11 mouse cellular contexts compared by ENCODE assay signal in genomic region chr17:48436487-48436886, GRCm38 (mm10). TPM values are rescaled to one million over a fixed set of nuclear protein-coding genes. Genes with fewer than 3 reads are reported as not detected.
DNase-seq lines count a peak whose midpoint lies in the region; ATAC-seq lines count a peak whose summit lies in the region.
"Had no signal": no experiment of that assay in that cellular context is flagged by ENCODE, and none has a peak within 500 bp of the region (broad histone marks: within the 10 kb centered on the region; RNA-seq: fewer than 3 reads in every experiment).

No protein-coding gene starts in this region.

- H3K4me2 ChIP-seq in lung, embryonic 16.5 days (ENCODE audit: low read depth, low read length): no peak overlapping the region
- H3K4me2 ChIP-seq in stomach, embryonic 16.5 days (ENCODE audit: low read depth, low read length): no peak overlapping the region
- H3K4me2 ChIP-seq in liver, embryonic 11.5 days: no peak overlapping the region
- H3K4me2 ChIP-seq: hindbrain, embryonic 15.5 days had no signal

- no peaks in the 10 kb centered on the region for H3K27me3 ChIP-seq in lung, embryonic 16.5 days (ENCODE audit: control insufficient read depth, insufficient read depth, low read depth, low read length)
- H3K27me3 ChIP-seq in stomach, embryonic 16.5 days (ENCODE audit: control insufficient read depth, insufficient read depth, low read length): no peaks in the 10 kb centered on the region
- H3K27me3 ChIP-seq in liver, embryonic 11.5 days (replicated peaks; ENCODE audit: control insufficient read depth, insufficient read depth, low read length): no peaks in the 10 kb centered on the region
- H3K27me3 ChIP-seq: hindbrain, embryonic 15.5 days had no signal

- WGBS in lung, embryonic 16.5 days: 45% methylated on average over 1 of the region's 1 CpGs
- 61% methylated on average over 1 of the region's 1 CpGs for WGBS in stomach, embryonic 16.5 days
- WGBS in liver, embryonic 11.5 days: 84% methylated on average over 1 of the region's 1 CpGs

- no peak overlapping the region for H3K9ac ChIP-seq in lung, embryonic 16.5 days (ENCODE audit: low read length)
- 0 out of 2 replicates have a peak overlapping the region, but pooled peaks have one; percentile 28 for H3K9ac ChIP-seq in stomach, embryonic 16.5 days (ENCODE audit: low read length)
- no peak overlapping the region for H3K9ac ChIP-seq in liver, embryonic 11.5 days (ENCODE audit: low read depth, low read length)
- H3K9ac ChIP-seq: hindbrain, embryonic 15.5 days had no signal

- H3K36me3 ChIP-seq in lung, embryonic 16.5 days (ENCODE audit: control insufficient read depth, insufficient read depth, low read length): no peaks in the 10 kb centered on the region
- no peaks in the 10 kb centered on the region for H3K36me3 ChIP-seq in stomach, embryonic 16.5 days (ENCODE audit: control insufficient read depth, insufficient read depth, low read length)
- H3K36me3 ChIP-seq in liver, embryonic 11.5 days (ENCODE audit: control insufficient read depth, insufficient read depth, low read length): no peaks in the 10 kb centered on the region
- H3K36me3 ChIP-seq: G1E; hindbrain, embryonic 15.5 days had no signal

- ATAC-seq in lung, embryonic 16.5 days (ENCODE audit: low read depth): no peak
- peak; percentile 21 for ATAC-seq in stomach, embryonic 16.5 days (ENCODE audit: insufficient read depth, low FRiP score)
- no peak for ATAC-seq in liver, embryonic 11.5 days (replicated peaks; ENCODE audit: low FRiP score)

- peak overlapping the region; percentile 50; the same call in 1 of the 2 replicates for H3K27ac ChIP-seq in lung, embryonic 16.5 days (ENCODE audit: low read length)
- peak overlapping the region; percentile 56 for H3K27ac ChIP-seq in stomach, embryonic 16.5 days (ENCODE audit: low read length)
- no peak overlapping the region for H3K27ac ChIP-seq in liver, embryonic 11.5 days (ENCODE audit: low read depth, low read length)

- no peak overlapping the region for H3K4me3 ChIP-seq in lung, embryonic 16.5 days (ENCODE audit: low read length)
- no peak overlapping the region for H3K4me3 ChIP-seq in stomach, embryonic 16.5 days (replicated peaks; ENCODE audit: low read length)
- no peak overlapping the region for H3K4me3 ChIP-seq in liver, embryonic 11.5 days (ENCODE audit: low read depth, low read length)
- H3K4me3 ChIP-seq: hindbrain, embryonic 15.5 days had no signal

- H3K4me1 ChIP-seq in lung, embryonic 16.5 days (replicated peaks; ENCODE audit: control insufficient read depth, insufficient read depth, low read length): peaks cover 17% of the 10 kb centered on the region
- peaks cover 32% of the 10 kb centered on the region for H3K4me1 ChIP-seq in stomach, embryonic 16.5 days (ENCODE audit: control insufficient read depth, insufficient read depth, low read length)
- peaks cover 25% of the 10 kb centered on the region for H3K4me1 ChIP-seq in liver, embryonic 11.5 days (replicated peaks; ENCODE audit: control insufficient read depth, insufficient read depth, low read length)

- no peaks in the 10 kb centered on the region for H3K9me3 ChIP-seq in lung, embryonic 16.5 days (ENCODE audit: control insufficient read depth, low read length)
- H3K9me3 ChIP-seq in stomach, embryonic 16.5 days (replicated peaks; ENCODE audit: control insufficient read depth, low read length): no peaks in the 10 kb centered on the region
- H3K9me3 ChIP-seq in liver, embryonic 11.5 days (ENCODE audit: control insufficient read depth, low read length): no peaks in the 10 kb centered on the region
- H3K9me3 ChIP-seq: G1E; hindbrain, embryonic 15.5 days had no signal

- DNase-seq in lung, postnatal 14 days: no peak
- peak; percentile 53 to 67 for DNase-seq in heart, adult 9 months (ENCODE audit: low spot score in 2 of 2)
- DNase-seq in kidney, adult 9 months: peak; percentile 36
- no peak for DNase-seq in right cerebral cortex, adult 2 months (ENCODE audit: low spot score in 2 of 2)
- DNase-seq in thymus, postnatal 25 days: no peak
- no peak for DNase-seq in liver, embryonic 11.5 days (ENCODE audit: low spot score)
- DNase-seq: thymus, postnatal 36 days had no signal

RNA-seq across cellular contexts. Expression of gene Apobec2, which starts 3.8 kb away (rescaled TPM):
- 9.9 and 10.5 TPM in 2 replicates for polyA plus RNA-seq in lung, embryonic 16.5 days (2015; fragmentation: Nextera tagmentation; extraction: Ambion mirVana)
- 5.6 and 31.0 TPM in 2 replicates for polyA plus RNA-seq in stomach, embryonic 16.5 days (2015; fragmentation: Nextera tagmentation; extraction: Ambion mirVana)
- polyA plus RNA-seq in liver, embryonic 11.5 days (2014; fragmentation: Nextera tagmentation; extraction: Ambion mirVana): 2.5 and 3.0 TPM in 2 replicates
- polyA plus RNA-seq: G1E had no signal

RNA-seq across cellular contexts. Expression of gene Tspo2, which starts 14.8 kb away (rescaled TPM):
- 2.6 and 3.2 TPM in 2 replicates for polyA plus RNA-seq in lung, embryonic 16.5 days (2015; fragmentation: Nextera tagmentation; extraction: Ambion mirVana)
- polyA plus RNA-seq in stomach, embryonic 16.5 days (2015; fragmentation: Nextera tagmentation; extraction: Ambion mirVana): 8.1 and 8.5 TPM in 2 replicates
- 68.1 and 68.7 TPM in 2 replicates for polyA plus RNA-seq in liver, embryonic 11.5 days (2014; fragmentation: Nextera tagmentation; extraction: Ambion mirVana)

RNA-seq across cellular contexts. Expression of gene Unc5cl, which starts 18.2 kb away (rescaled TPM):
- 2.7 and 3.6 TPM in 2 replicates for polyA plus RNA-seq in lung, embryonic 16.5 days (2015; fragmentation: Nextera tagmentation; extraction: Ambion mirVana)
- 13.7 and 13.8 TPM in 2 replicates for polyA plus RNA-seq in stomach, embryonic 16.5 days (2015; fragmentation: Nextera tagmentation; extraction: Ambion mirVana)
- 1.0 and 2.0 TPM in 2 replicates for polyA plus RNA-seq in liver, embryonic 11.5 days (2014; fragmentation: Nextera tagmentation; extraction: Ambion mirVana)
- polyA plus RNA-seq: hindbrain, embryonic 15.5 days had no signal

RNA-seq across cellular contexts. Expression of gene Oard1, which starts 26.7 kb away (rescaled TPM):
- 67.8 and 68.4 TPM in 2 replicates for polyA plus RNA-seq in lung, embryonic 16.5 days (2015; fragmentation: Nextera tagmentation; extraction: Ambion mirVana)
- 54.4 and 54.5 TPM in 2 replicates for polyA plus RNA-seq in stomach, embryonic 16.5 days (2015; fragmentation: Nextera tagmentation; extraction: Ambion mirVana)
- 76.8 and 80.2 TPM in 2 replicates for polyA plus RNA-seq in liver, embryonic 11.5 days (2014; fragmentation: Nextera tagmentation; extraction: Ambion mirVana)

RNA-seq across cellular contexts. Expression of gene Nfya, which starts 26.8 kb away (rescaled TPM):
- polyA plus RNA-seq in lung, embryonic 16.5 days (2015; fragmentation: Nextera tagmentation; extraction: Ambion mirVana): 18.1 and 19.7 TPM in 2 replicates
- polyA plus RNA-seq in stomach, embryonic 16.5 days (2015; fragmentation: Nextera tagmentation; extraction: Ambion mirVana): 11.3 and 12.4 TPM in 2 replicates
- 18.7 and 20.4 TPM in 2 replicates for polyA plus RNA-seq in liver, embryonic 11.5 days (2014; fragmentation: Nextera tagmentation; extraction: Ambion mirVana)

Comparison
In these comparisons a context has a peak if more than half of its experiments do, and no peak if none do; other contexts are left out.
1. DNase-seq: peak in heart, adult 9 months (2 of 2) and kidney, adult 9 months (single experiment); none in lung, postnatal 14 days (single experiment), right cerebral cortex, adult 2 months (0 of 2), thymus, postnatal 25 days (single experiment) and liver, embryonic 11.5 days (single experiment).